Mouse (Mus musculus) ES-Bruce4 (cell line): ENCODE results near the gene Cnnm4.

Experiments used
- CTCF ChIP-seq: IDR thresholded peaks from one replicate; pipeline ENCODE4 v1.8.1; 2011; ENCODE audit warnings: low read depth, low read length
- POLR2A ChIP-seq: IDR thresholded peaks from one replicate; pipeline ENCODE4 v1.8.1; 2011; ENCODE audit warnings: low read length; ENCODE audit not compliant: insufficient read depth

GRCm38 (mm10) chr1:36457388-36458014, 13.9 kb upstream of the Cnnm4 start:
- TF ChIP-seq POLR2A (no peak), CTCF (no peak)
